ENCODE assay signal across 22 mouse cellular contexts in the genomic region with DNA sequence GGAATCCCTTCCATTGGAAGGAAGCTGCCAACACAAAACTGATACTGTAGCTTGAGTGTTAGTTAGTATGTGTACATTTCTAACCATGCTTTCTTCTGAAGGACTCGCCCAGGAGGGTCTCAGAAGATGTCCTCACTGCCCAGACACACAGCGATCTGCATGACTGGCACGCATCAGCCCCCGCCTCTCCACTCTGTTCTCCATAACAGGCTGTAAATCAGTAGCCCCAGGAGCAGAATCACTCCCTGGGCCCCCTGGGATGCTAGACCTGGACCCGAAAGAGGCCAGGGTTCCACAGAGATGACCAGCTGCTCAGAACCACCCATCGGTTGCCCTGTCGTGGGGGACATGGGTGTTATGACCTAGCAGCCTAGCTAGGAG. TPM values are rescaled to one million over a fixed set of nuclear protein-coding genes. Genes with fewer than 3 reads are reported as not detected.
DNase-seq lines count a peak whose midpoint lies in the region; ATAC-seq lines count a peak whose summit lies in the region.
"Had no signal": no experiment of that assay in that cellular context is flagged by ENCODE, and none has a peak within 500 bp of the region (broad histone marks: within the 10 kb centered on the region; RNA-seq: fewer than 3 reads in every experiment).

No protein-coding gene starts in this region.

- H3K27ac ChIP-seq in forebrain, embryonic 11.5 days (ENCODE audit: low read depth, low read length), result peak overlapping the region; percentile 91
- no peak overlapping the region for H3K27ac ChIP-seq in forebrain, embryonic 15.5 days (replicated peaks)
- peak overlapping the region; percentile 78 for H3K27ac ChIP-seq in kidney, embryonic 15.5 days
- peak overlapping the region; percentile 78 for H3K27ac ChIP-seq in neural tube, embryonic 11.5 days (ENCODE audit: low read depth, low read length)
- H3K27ac ChIP-seq in neural tube, embryonic 15.5 days (replicated peaks), result no peak overlapping the region
- H3K27ac ChIP-seq: embryonic facial prominence, embryonic 13.5 days; limb, embryonic 10.5 days; liver, embryonic 15.5 days; lung, embryonic 15.5 days; stomach, postnatal 0 days had no signal

- DNase-seq in forebrain, embryonic 11.5 days (ENCODE audit: low spot score), result no peak
- no peak for DNase-seq in kidney, postnatal 36 days
- no peak for DNase-seq in neural tube, embryonic 11.5 days (ENCODE audit: low spot score)
- DNase-seq in cerebellum, postnatal 4 days (ENCODE audit: low spot score in 2 of 2), result no peak
- DNase-seq: adrenal gland, postnatal 10 days; cerebellum, adult 18-20 months; heart, postnatal 4 days; kidney, postnatal 10 days; liver; lung, postnatal 36 days; thymus, adult 2 months; thymus, postnatal 4 days had no signal

- peaks cover 10% of the 10 kb centered on the region; the same call in 1 of the 2 replicates for H3K4me1 ChIP-seq in forebrain, embryonic 11.5 days (replicated peaks; ENCODE audit: control insufficient read depth, insufficient read depth, low read length)
- H3K4me1 ChIP-seq in forebrain, embryonic 15.5 days, result no peaks in the 10 kb centered on the region; the same call in 1 of the 2 replicates
- H3K4me1 ChIP-seq in kidney, embryonic 15.5 days, result peaks cover 52% of the 10 kb centered on the region
- 0 out of 2 replicates have a peak, but pooled peaks cover 3% of the 10 kb centered on the region for H3K4me1 ChIP-seq in neural tube, embryonic 11.5 days (ENCODE audit: control insufficient read depth, insufficient read depth, low read length)
- peaks cover 24% of the 10 kb centered on the region for H3K4me1 ChIP-seq in neural tube, embryonic 15.5 days
- H3K4me1 ChIP-seq: lung, embryonic 15.5 days had no signal

- peak overlapping the region; percentile 24; the same call in 1 of the 2 replicates for H3K4me2 ChIP-seq in forebrain, embryonic 11.5 days (ENCODE audit: low read depth, low read length, severe bottlenecking)
- H3K4me2 ChIP-seq in forebrain, embryonic 15.5 days (replicated peaks), result no peak overlapping the region
- 0 out of 2 replicates have a peak overlapping the region, but pooled peaks have one; percentile 16 for H3K4me2 ChIP-seq in kidney, embryonic 15.5 days
- H3K4me2 ChIP-seq in neural tube, embryonic 11.5 days (ENCODE audit: low read depth), result no peak overlapping the region
- H3K4me2 ChIP-seq in neural tube, embryonic 15.5 days, result no peak overlapping the region
- H3K4me2 ChIP-seq: embryonic facial prominence, embryonic 13.5 days; liver, embryonic 15.5 days; lung, embryonic 15.5 days had no signal

- H3K9ac ChIP-seq in forebrain, embryonic 11.5 days (ENCODE audit: low read length), result peak overlapping the region; percentile 47
- no peak overlapping the region for H3K9ac ChIP-seq in forebrain, embryonic 15.5 days (replicated peaks)
- H3K9ac ChIP-seq in kidney, embryonic 15.5 days, result 0 out of 2 replicates have a peak overlapping the region, but pooled peaks have one; percentile 21
- peak overlapping the region; percentile 37 for H3K9ac ChIP-seq in neural tube, embryonic 11.5 days (ENCODE audit: low read length)
- H3K9ac ChIP-seq in neural tube, embryonic 15.5 days (replicated peaks), result no peak overlapping the region
- H3K9ac ChIP-seq: embryonic facial prominence, embryonic 13.5 days; liver, embryonic 15.5 days; lung, embryonic 15.5 days had no signal

- H3K36me3 ChIP-seq in forebrain, embryonic 11.5 days (ENCODE audit: control insufficient read depth, insufficient read depth, low read length), result no peaks in the 10 kb centered on the region
- no peaks in the 10 kb centered on the region for H3K36me3 ChIP-seq in forebrain, embryonic 15.5 days
- H3K36me3 ChIP-seq in kidney, embryonic 15.5 days, result no peaks in the 10 kb centered on the region
- H3K36me3 ChIP-seq in neural tube, embryonic 11.5 days (ENCODE audit: control insufficient read depth, insufficient read depth, low read length), result no peaks in the 10 kb centered on the region
- no peaks in the 10 kb centered on the region for H3K36me3 ChIP-seq in neural tube, embryonic 15.5 days
- H3K36me3 ChIP-seq: embryonic facial prominence, embryonic 13.5 days; limb, embryonic 10.5 days; liver, embryonic 15.5 days; lung, embryonic 15.5 days had no signal

- H3K9me3 ChIP-seq in forebrain, embryonic 11.5 days (ENCODE audit: control insufficient read depth, low read length), result no peaks in the 10 kb centered on the region
- no peaks in the 10 kb centered on the region for H3K9me3 ChIP-seq in forebrain, embryonic 15.5 days
- no peaks in the 10 kb centered on the region for H3K9me3 ChIP-seq in kidney, embryonic 15.5 days (replicated peaks)
- H3K9me3 ChIP-seq in neural tube, embryonic 11.5 days (ENCODE audit: control insufficient read depth, low read length), result no peaks in the 10 kb centered on the region
- H3K9me3 ChIP-seq in neural tube, embryonic 15.5 days (replicated peaks), result no peaks in the 10 kb centered on the region
- H3K9me3 ChIP-seq: embryonic facial prominence, embryonic 13.5 days; limb, embryonic 10.5 days; liver, embryonic 15.5 days; lung, embryonic 15.5 days had no signal

- H3K27me3 ChIP-seq in forebrain, embryonic 11.5 days (ENCODE audit: control insufficient read depth, insufficient read depth, low read length), result no peaks in the 10 kb centered on the region
- H3K27me3 ChIP-seq in forebrain, embryonic 15.5 days, result no peaks in the 10 kb centered on the region
- H3K27me3 ChIP-seq in kidney, embryonic 15.5 days, result 0 out of 2 replicates have a peak, but pooled peaks cover 6% of the 10 kb centered on the region
- no peaks in the 10 kb centered on the region for H3K27me3 ChIP-seq in neural tube, embryonic 11.5 days (ENCODE audit: control insufficient read depth, insufficient read depth, low read length)
- H3K27me3 ChIP-seq in neural tube, embryonic 15.5 days (replicated peaks), result peaks cover 4% of the 10 kb centered on the region; the same call in 1 of the 2 replicates
- H3K27me3 ChIP-seq: embryonic facial prominence, embryonic 13.5 days; liver, embryonic 15.5 days had no signal

- no peak overlapping the region for H3K4me3 ChIP-seq in forebrain, embryonic 11.5 days (ENCODE audit: low read depth, low read length)
- H3K4me3 ChIP-seq in forebrain, embryonic 15.5 days, result no peak overlapping the region
- H3K4me3 ChIP-seq in kidney, embryonic 15.5 days (replicated peaks), result no peak overlapping the region
- H3K4me3 ChIP-seq in neural tube, embryonic 11.5 days (ENCODE audit: low read depth, low read length), result no peak overlapping the region
- no peak overlapping the region for H3K4me3 ChIP-seq in neural tube, embryonic 15.5 days (replicated peaks)
- H3K4me3 ChIP-seq: embryonic facial prominence, embryonic 13.5 days; erythroblast, embryonic 14.5 days; limb, embryonic 10.5 days; liver, embryonic 15.5 days; lung, embryonic 15.5 days; myocyte had no signal

- WGBS in forebrain, embryonic 11.5 days, result 60% methylated on average over 7 of the region's 7 CpGs
- WGBS in forebrain, embryonic 15.5 days, result 61% methylated on average over 7 of the region's 7 CpGs
- WGBS in kidney, embryonic 15.5 days, result 62% methylated on average over 7 of the region's 7 CpGs
- WGBS in neural tube, embryonic 11.5 days, result 62% methylated on average over 7 of the region's 7 CpGs
- WGBS in neural tube, embryonic 15.5 days, result 47% methylated on average over 7 of the region's 7 CpGs

- ATAC-seq in forebrain, embryonic 11.5 days (replicated peaks; ENCODE audit: low FRiP score), result no peak
- no peak for ATAC-seq in forebrain, embryonic 15.5 days (replicated peaks)
- 0 out of 2 replicates have a peak, but pooled peaks have one; percentile 61 for ATAC-seq in kidney, embryonic 15.5 days (replicated peaks; ENCODE audit: low FRiP score)
- ATAC-seq in neural tube, embryonic 11.5 days (ENCODE audit: insufficient read depth, low FRiP score, low TSS enrichment), result no peak
- no peak for ATAC-seq in neural tube, embryonic 15.5 days (ENCODE audit: low FRiP score)

RNA-seq across cellular contexts. Expression of gene Rab4a, which starts 13.9 kb away (rescaled TPM):
- polyA plus RNA-seq in forebrain, embryonic 11.5 days (2014; fragmentation: Nextera tagmentation; extraction: Ambion mirVana), result 70.2 and 75.9 TPM in 2 replicates
- 78.2 and 78.5 TPM in 2 replicates for polyA plus RNA-seq in forebrain, embryonic 15.5 days (2015; fragmentation: Nextera tagmentation; extraction: Ambion mirVana)
- polyA plus RNA-seq in kidney, embryonic 15.5 days (2015; fragmentation: Nextera tagmentation; extraction: Ambion mirVana), result 39.6 and 44.9 TPM in 2 replicates
- 66.1 and 71.4 TPM in 2 replicates for polyA plus RNA-seq in neural tube, embryonic 11.5 days (2014; fragmentation: Nextera tagmentation; extraction: Ambion mirVana)
- polyA plus RNA-seq in neural tube, embryonic 15.5 days (2015; fragmentation: Nextera tagmentation; extraction: Ambion mirVana), result 78.2 and 87.0 TPM in 2 replicates

Comparison
In these comparisons a context has a peak if more than half of its experiments do, and no peak if none do; other contexts are left out.
1. H3K27ac ChIP-seq: peak in forebrain, embryonic 11.5 days (single experiment), kidney, embryonic 15.5 days (single experiment) and neural tube, embryonic 11.5 days (single experiment); none in forebrain, embryonic 15.5 days (single experiment) and neural tube, embryonic 15.5 days (single experiment).
2. H3K4me2 ChIP-seq: peak in forebrain, embryonic 11.5 days (single experiment) and kidney, embryonic 15.5 days (single experiment); none in forebrain, embryonic 15.5 days (single experiment), neural tube, embryonic 11.5 days (single experiment) and neural tube, embryonic 15.5 days (single experiment).
3. H3K9ac ChIP-seq: peak in forebrain, embryonic 11.5 days (single experiment), kidney, embryonic 15.5 days (single experiment) and neural tube, embryonic 11.5 days (single experiment); none in forebrain, embryonic 15.5 days (single experiment) and neural tube, embryonic 15.5 days (single experiment).